Mouse (Mus musculus): Measurements from ENCODE around the gene Tfip11. TPM values are rescaled to one million over a fixed set of nuclear protein-coding genes. Genes with fewer than 3 reads are reported as not detected.
A peak's percentile ranks its signal among the peaks of the same experiment; 100 is the strongest.

Tfip11 gene
- polyA plus RNA-seq, 1 experiment = 58.9 TPM

DNA sequence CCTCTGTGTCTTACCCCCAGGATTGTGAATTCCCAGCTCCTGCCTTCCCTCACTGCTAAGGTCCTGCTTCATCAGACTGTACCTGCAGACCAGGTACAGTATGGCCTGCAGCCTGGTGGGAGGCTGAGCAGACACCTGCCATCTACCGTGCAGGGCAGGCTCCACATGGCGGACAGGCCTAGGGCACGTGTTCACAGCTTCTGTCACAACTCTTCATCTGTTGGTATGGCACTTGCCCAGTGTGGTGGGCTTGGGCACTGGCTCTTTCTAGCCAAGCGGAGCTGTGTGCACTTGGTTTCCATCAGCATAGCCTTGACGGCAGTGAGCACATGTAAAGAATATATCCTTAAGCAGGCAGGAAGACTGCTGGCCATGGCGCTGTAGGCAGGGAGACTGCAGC lies 40.7 kb downstream of the Tfip11 start:
- Histone ChIP-seq H3K27ac (ENCODE audit: control insufficient read depth, insufficient read depth, low read length) (no peak overlapping the region), H3K4me3 (ENCODE audit: control insufficient read depth, insufficient read depth, low read length) (no peak overlapping the region), H3K36me3 (ENCODE audit: control insufficient read depth, insufficient read depth, low read length) (no peaks in the 10 kb centered on the region), H3K4me1 (replicated peaks; ENCODE audit: control insufficient read depth, insufficient read depth, low read length) (peaks cover 24% of the 10 kb centered on the region), H3K27me3 (ENCODE audit: control insufficient read depth, insufficient read depth, low read length) (no peaks in the 10 kb centered on the region)
- TF ChIP-seq CTCF (IDR thresholded peaks at IDR 0.05; ENCODE audit: borderline replicate concordance, control insufficient read depth, extremely low read depth, insufficient read depth, low read length, poor library complexity) = no peak
- no peak for TF ChIP-seq POLR2A (IDR thresholded peaks at IDR 0.05; ENCODE audit: control insufficient read depth, extremely low read depth, insufficient read depth, low read length, poor library complexity)
- DNase-seq = no peak
- WGBS = 97% methylated on average over 6 of the region's 6 CpGs

DNA sequence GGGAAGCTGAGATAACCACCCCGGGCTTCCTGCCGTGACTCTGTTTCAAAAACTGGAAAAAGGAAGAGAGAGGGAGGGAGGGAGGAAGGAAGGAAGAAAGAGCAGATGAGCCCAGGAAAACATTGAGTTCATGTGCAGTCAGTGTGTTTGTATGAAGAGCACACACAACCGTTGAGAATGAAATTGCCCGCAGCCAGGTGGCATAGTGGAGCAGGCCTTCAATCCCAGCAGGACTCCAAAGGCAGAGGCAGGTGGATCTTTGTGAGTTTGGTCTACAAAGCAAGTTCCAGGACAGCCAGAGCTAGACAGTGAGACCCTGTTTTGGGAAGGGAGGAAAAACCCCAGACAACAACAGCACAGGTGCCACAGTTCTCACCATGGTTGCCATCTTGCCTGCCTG lies 41.2 kb downstream of the Tfip11 start:
- H3K27me3 ChIP-seq (ENCODE audit: control insufficient read depth, insufficient read depth, low read length) = no peaks in the 10 kb centered on the region
- TF ChIP-seq CTCF (IDR thresholded peaks at IDR 0.05; ENCODE audit: borderline replicate concordance, control insufficient read depth, extremely low read depth, insufficient read depth, low read length, poor library complexity) = no peak
- TF ChIP-seq POLR2A (IDR thresholded peaks at IDR 0.05; ENCODE audit: control insufficient read depth, extremely low read depth, insufficient read depth, low read length, poor library complexity) = no peak
- H3K4me1 ChIP-seq (replicated peaks; ENCODE audit: control insufficient read depth, insufficient read depth, low read length) = peaks cover 24% of the 10 kb centered on the region
- H3K27ac ChIP-seq (ENCODE audit: control insufficient read depth, insufficient read depth, low read length) = no peak overlapping the region
- 83% methylated on average over 4 of the region's 4 CpGs for WGBS
- no peaks in the 10 kb centered on the region for H3K36me3 ChIP-seq (ENCODE audit: control insufficient read depth, insufficient read depth, low read length)
- no peak overlapping the region for H3K4me3 ChIP-seq (ENCODE audit: control insufficient read depth, insufficient read depth, low read length)
- no peak for DNase-seq

DNA sequence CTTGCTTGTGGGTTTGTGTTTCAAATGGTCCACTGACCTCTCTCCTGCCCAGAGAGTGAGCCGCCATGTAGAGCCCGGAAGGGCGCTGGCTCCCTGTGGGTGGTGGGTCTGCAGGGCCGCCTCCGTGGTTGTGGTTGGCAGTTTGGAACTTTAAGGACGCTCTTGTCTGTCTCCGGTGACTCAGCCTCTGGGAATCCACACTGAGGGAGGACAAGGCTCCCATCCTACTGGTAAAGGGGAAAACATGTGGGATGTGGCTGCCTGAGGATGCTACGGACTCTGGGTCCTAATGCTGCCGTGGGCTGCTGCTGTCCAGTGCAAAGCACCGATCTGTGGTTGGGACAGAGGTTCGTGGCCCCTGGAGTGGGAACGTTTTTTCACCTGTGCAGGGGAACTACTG lies 41.8 kb downstream of the Tfip11 start:
- no peak overlapping the region for H3K4me3 ChIP-seq (ENCODE audit: control insufficient read depth, insufficient read depth, low read length)
- 30% methylated on average over 12 of the region's 12 CpGs for WGBS
- no peaks in the 10 kb centered on the region for H3K36me3 ChIP-seq (ENCODE audit: control insufficient read depth, insufficient read depth, low read length)
- TF ChIP-seq CTCF (IDR thresholded peaks at IDR 0.05; ENCODE audit: borderline replicate concordance, control insufficient read depth, extremely low read depth, insufficient read depth, low read length, poor library complexity) (no peak), POLR2A (IDR thresholded peaks at IDR 0.05; ENCODE audit: control insufficient read depth, extremely low read depth, insufficient read depth, low read length, poor library complexity) (no peak)
- H3K4me1 ChIP-seq (replicated peaks; ENCODE audit: control insufficient read depth, insufficient read depth, low read length) = peaks cover 24% of the 10 kb centered on the region
- no peaks in the 10 kb centered on the region for H3K27me3 ChIP-seq (ENCODE audit: control insufficient read depth, insufficient read depth, low read length)
- no peak for DNase-seq
- H3K27ac ChIP-seq (ENCODE audit: control insufficient read depth, insufficient read depth, low read length) = no peak overlapping the region

DNA sequence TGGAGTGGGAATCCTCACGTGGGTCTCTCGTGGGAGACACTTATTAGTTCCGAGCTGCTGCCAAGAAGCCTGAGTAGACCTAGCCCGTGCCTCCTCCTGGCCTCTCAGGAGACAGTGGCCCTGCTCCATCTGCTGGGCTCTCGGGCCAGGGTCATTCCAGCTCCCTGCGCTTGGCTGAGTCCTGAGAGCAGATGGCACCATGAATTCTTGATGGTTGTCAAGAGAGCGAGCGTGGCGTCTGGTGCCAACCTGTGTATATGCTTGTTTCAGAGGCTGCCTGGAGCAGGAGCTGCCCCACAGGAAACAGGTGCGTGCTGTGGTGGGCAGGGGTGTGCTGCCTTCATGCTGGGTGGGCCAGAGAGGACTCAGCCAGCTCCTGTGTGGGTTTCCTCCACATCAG lies 42.5 kb downstream of the Tfip11 start:
- H3K27me3 ChIP-seq (ENCODE audit: control insufficient read depth, insufficient read depth, low read length) = no peaks in the 10 kb centered on the region
- 29% methylated on average over 10 of the region's 10 CpGs for WGBS

DNA sequence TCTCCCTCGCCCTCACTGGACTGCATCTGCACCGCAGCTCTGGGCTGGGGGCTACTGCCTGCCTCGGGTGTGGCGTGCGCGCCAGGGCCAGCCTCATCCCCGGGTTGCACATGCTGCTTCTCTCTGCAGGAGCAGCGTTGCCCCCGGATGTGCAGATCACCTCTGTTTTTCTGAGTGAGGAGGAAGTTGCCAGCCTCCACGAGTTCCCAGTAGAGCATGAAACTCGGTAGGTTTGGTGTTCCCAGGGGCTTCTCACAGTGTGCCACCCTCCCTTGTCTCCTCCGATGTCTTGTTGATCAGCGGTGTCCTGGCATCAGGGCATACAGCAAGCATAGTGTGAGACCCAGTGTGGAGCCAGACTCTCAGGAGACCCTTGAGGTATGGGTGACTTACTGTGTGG lies 43.2 kb downstream of the Tfip11 start:
- peak overlapping the region; percentile 44; the same call in 1 of the 2 replicates for H3K27ac ChIP-seq (ENCODE audit: control insufficient read depth, insufficient read depth, low read length)
- no peaks in the 10 kb centered on the region for H3K27me3 ChIP-seq (ENCODE audit: control insufficient read depth, insufficient read depth, low read length)
- no peak overlapping the region for H3K4me3 ChIP-seq (ENCODE audit: control insufficient read depth, insufficient read depth, low read length)
- DNase-seq = peak; percentile 19
- TF ChIP-seq POLR2A (IDR thresholded peaks at IDR 0.05; ENCODE audit: control insufficient read depth, extremely low read depth, insufficient read depth, low read length, poor library complexity) (no peak), CTCF (IDR thresholded peaks at IDR 0.05; ENCODE audit: borderline replicate concordance, control insufficient read depth, extremely low read depth, insufficient read depth, low read length, poor library complexity) (no peak)
- WGBS = 23% methylated on average over 13 of the region's 13 CpGs
- no peaks in the 10 kb centered on the region for H3K36me3 ChIP-seq (ENCODE audit: control insufficient read depth, insufficient read depth, low read length)
- H3K4me1 ChIP-seq (replicated peaks; ENCODE audit: control insufficient read depth, insufficient read depth, low read length) = peaks cover 24% of the 10 kb centered on the region

More for the DNA sequence above, 42.5 kb downstream of the Tfip11 start:
- TF ChIP-seq CTCF (IDR thresholded peaks at IDR 0.05; ENCODE audit: borderline replicate concordance, control insufficient read depth, extremely low read depth, insufficient read depth, low read length, poor library complexity) = no peak
- no peak for TF ChIP-seq POLR2A (IDR thresholded peaks at IDR 0.05; ENCODE audit: control insufficient read depth, extremely low read depth, insufficient read depth, low read length, poor library complexity)
- peak; percentile 24 for DNase-seq
- no peak overlapping the region for H3K27ac ChIP-seq (ENCODE audit: control insufficient read depth, insufficient read depth, low read length)
- no peaks in the 10 kb centered on the region for H3K36me3 ChIP-seq (ENCODE audit: control insufficient read depth, insufficient read depth, low read length)
- peaks cover 24% of the 10 kb centered on the region for H3K4me1 ChIP-seq (replicated peaks; ENCODE audit: control insufficient read depth, insufficient read depth, low read length)
- no peak overlapping the region for H3K4me3 ChIP-seq (ENCODE audit: control insufficient read depth, insufficient read depth, low read length)

DNA sequence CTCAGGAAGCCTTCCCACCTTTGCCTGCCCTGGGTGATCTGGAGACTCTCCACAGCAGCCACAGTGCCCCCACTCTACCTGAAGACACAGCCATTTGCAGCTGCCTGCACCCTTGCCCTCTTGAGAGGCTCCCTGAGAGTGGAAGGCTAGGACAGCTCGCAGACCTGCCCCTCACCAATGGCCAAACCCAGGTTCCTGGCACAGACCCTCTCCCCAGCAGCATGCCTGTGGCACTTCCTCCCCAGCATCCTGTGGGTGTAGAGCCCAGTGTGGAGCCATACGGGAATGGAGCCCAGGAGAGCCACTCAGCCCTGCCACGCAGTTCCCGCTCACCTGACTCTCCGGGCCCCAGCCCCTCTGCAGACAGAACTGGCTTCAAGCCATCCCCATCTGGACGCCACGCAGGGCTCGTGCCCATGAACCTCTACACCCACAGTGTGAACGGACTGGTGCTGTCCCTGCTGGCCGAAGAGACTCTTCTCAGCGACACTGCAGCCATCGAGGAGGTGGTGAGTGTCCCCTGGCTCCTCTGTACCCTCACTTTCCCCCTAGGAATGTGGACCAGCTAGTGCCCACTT lies 44.2 kb downstream of the Tfip11 start:
- Histone ChIP-seq H3K27ac (ENCODE audit: control insufficient read depth, insufficient read depth, low read length) (no peak overlapping the region), H3K36me3 (ENCODE audit: control insufficient read depth, insufficient read depth, low read length) (no peaks in the 10 kb centered on the region), H3K4me3 (ENCODE audit: control insufficient read depth, insufficient read depth, low read length) (no peak overlapping the region), H3K4me1 (replicated peaks; ENCODE audit: control insufficient read depth, insufficient read depth, low read length) (peaks cover 24% of the 10 kb centered on the region), H3K27me3 (ENCODE audit: control insufficient read depth, insufficient read depth, low read length) (no peaks in the 10 kb centered on the region)
- WGBS = 98% methylated on average over 12 of the region's 12 CpGs
- no peak for DNase-seq
- TF ChIP-seq CTCF (IDR thresholded peaks at IDR 0.05; ENCODE audit: borderline replicate concordance, control insufficient read depth, extremely low read depth, insufficient read depth, low read length, poor library complexity) (no peak), POLR2A (IDR thresholded peaks at IDR 0.05; ENCODE audit: control insufficient read depth, extremely low read depth, insufficient read depth, low read length, poor library complexity) (no peak)

DNA sequence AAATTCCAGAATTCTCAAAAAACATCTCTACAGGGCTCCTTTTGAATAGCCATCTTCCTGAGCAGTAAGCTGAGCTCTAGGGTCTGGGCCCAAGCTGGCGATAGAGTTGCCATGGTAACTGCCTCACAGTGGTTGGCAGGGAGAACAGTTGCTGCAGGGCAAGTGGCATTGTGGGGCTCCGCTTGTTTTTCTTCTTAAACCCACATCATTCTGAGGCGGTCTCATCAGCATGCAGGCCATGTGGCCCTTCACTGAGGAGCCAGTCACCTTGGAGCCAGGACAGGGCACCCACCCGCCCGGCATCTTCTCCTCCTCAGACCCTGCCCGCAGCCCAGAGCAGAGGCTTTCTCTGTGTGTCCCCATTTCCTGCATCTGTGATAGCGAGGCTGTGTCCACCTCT lies 45.8 kb downstream of the Tfip11 start:
- H3K27me3 ChIP-seq (ENCODE audit: control insufficient read depth, insufficient read depth, low read length) = no peaks in the 10 kb centered on the region
- no peak overlapping the region for H3K27ac ChIP-seq (ENCODE audit: control insufficient read depth, insufficient read depth, low read length)
- no peaks in the 10 kb centered on the region for H3K36me3 ChIP-seq (ENCODE audit: control insufficient read depth, insufficient read depth, low read length)
- 92% methylated on average over 7 of the region's 7 CpGs for WGBS
- no peak for DNase-seq
- H3K4me3 ChIP-seq (ENCODE audit: control insufficient read depth, insufficient read depth, low read length) = no peak overlapping the region
- H3K4me1 ChIP-seq (replicated peaks; ENCODE audit: control insufficient read depth, insufficient read depth, low read length) = peaks cover 32% of the 10 kb centered on the region
- TF ChIP-seq CTCF (IDR thresholded peaks at IDR 0.05; ENCODE audit: borderline replicate concordance, control insufficient read depth, extremely low read depth, insufficient read depth, low read length, poor library complexity) = no peak
- no peak for TF ChIP-seq POLR2A (IDR thresholded peaks at IDR 0.05; ENCODE audit: control insufficient read depth, extremely low read depth, insufficient read depth, low read length, poor library complexity)

Data from thymus, adult 2 months (tissue).